Comparison of ENCODE assay signal across 9 mouse cellular contexts in the genomic region with DNA sequence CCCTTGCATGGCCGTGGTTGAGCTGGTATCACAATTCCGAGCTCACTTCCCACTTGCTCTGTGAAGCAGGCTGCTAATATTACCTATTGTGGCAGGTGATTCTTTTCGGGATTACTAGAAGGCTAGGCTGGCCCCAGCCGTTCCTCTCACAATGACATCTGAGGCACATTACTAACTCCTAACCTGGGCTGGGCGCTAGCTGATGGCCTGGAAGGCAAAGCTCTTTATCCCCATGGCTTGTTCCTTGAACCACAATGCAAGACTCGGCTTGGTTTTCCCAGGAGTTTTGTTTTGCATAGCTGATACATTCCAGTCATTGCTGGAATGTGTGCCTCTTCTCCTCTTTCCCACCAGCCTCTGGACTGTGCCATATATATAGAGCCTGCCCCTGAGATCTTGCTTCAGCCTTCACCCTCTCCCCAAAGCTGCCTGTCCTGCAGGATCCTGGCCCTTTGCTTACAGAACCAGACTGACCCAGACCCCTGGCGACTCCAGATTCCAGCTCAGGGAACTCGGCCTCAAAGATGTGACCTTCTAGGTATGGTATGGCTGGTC. TPM values are rescaled to one million over a fixed set of nuclear protein-coding genes. Genes with fewer than 3 reads are reported as not detected.
A peak's percentile ranks its signal among the peaks of the same experiment; 100 is the strongest.
DNase-seq lines count a peak whose midpoint lies in the region; ATAC-seq lines count a peak whose summit lies in the region.
"Had no signal": no experiment of that assay in that cellular context is flagged by ENCODE, and none has a peak within 500 bp of the region (broad histone marks: within the 10 kb centered on the region; RNA-seq: fewer than 3 reads in every experiment).

A gene (plus strand): TSS at position 404 of the 555 bp plus-strand sequence.

- H3K9me3 ChIP-seq in heart, embryonic 10.5 days, result no peaks in the 10 kb centered on the region
- H3K9me3 ChIP-seq in forebrain, embryonic 12.5 days, result no peaks in the 10 kb centered on the region
- H3K9me3 ChIP-seq: G1E had no signal

- WGBS in heart, embryonic 10.5 days, result 64% methylated on average over 8 of the region's 8 CpGs
- WGBS in forebrain, embryonic 12.5 days, result 71% methylated on average over 8 of the region's 8 CpGs

- H3K27me3 ChIP-seq in heart, embryonic 10.5 days (ENCODE audit: insufficient read depth, poor library complexity, severe bottlenecking), result peaks cover 8% of the 10 kb centered on the region; the same call in 1 of the 2 replicates
- H3K27me3 ChIP-seq in forebrain, embryonic 12.5 days, result peaks cover 4% of the 10 kb centered on the region; the same call in 1 of the 2 replicates

- ATAC-seq in forebrain, embryonic 12.5 days (ENCODE audit: low FRiP score), result no peak

- no peak within 1 kb of the TSS for H3K4me3 ChIP-seq in heart, embryonic 10.5 days
- no peak within 1 kb of the TSS for H3K4me3 ChIP-seq in forebrain, embryonic 12.5 days (replicated peaks)

- peak; percentile 27 for DNase-seq in kidney, postnatal 14 days
- DNase-seq in kidney, postnatal 10 days, result no peak
- no peak for DNase-seq in adrenal gland, adult 8-10 months
- no peak for DNase-seq in heart, embryonic 10.5 days (ENCODE audit: low spot score)
- DNase-seq in left cerebral cortex, postnatal 25 days (ENCODE audit: low spot score in 2 of 2), result no peak
- no peak for DNase-seq in cerebellum, postnatal 4 days (ENCODE audit: low spot score in 2 of 2)
- no peak for DNase-seq in adipocyte (ENCODE audit: low spot score)

- H3K36me3 ChIP-seq in heart, embryonic 10.5 days, result no peaks in the 10 kb centered on the region
- no peaks in the 10 kb centered on the region for H3K36me3 ChIP-seq in forebrain, embryonic 12.5 days (replicated peaks)
- H3K36me3 ChIP-seq: G1E had no signal

- H3K4me2 ChIP-seq in forebrain, embryonic 12.5 days, result no peak within 1 kb of the TSS

- H3K4me1 ChIP-seq in heart, embryonic 10.5 days, result peaks cover 25% of the 10 kb centered on the region
- H3K4me1 ChIP-seq in forebrain, embryonic 12.5 days, result peaks cover under 1% of the 10 kb centered on the region; the same call in 1 of the 2 replicates

- intact Hi-C loops in left cerebral cortex, postnatal 25 days (cut with DNase I), result no loop called here

- peak within 1 kb of the TSS; percentile 72 for H3K27ac ChIP-seq in heart, embryonic 10.5 days
- H3K27ac ChIP-seq in forebrain, embryonic 12.5 days, result no peak within 1 kb of the TSS

- no peak within 1 kb of the TSS for H3K9ac ChIP-seq in forebrain, embryonic 12.5 days

RNA-seq across cellular contexts. Expression of the gene that starts here (rescaled TPM):
- total RNA-seq in adrenal gland, adult 8-10 months (2022), result 10 to 100 TPM; 44.0 to 95.8 (median 70.5) TPM
- 14.6 and 20.5 TPM in 2 replicates for polyA plus RNA-seq in heart, embryonic 10.5 days (2016; fragmentation: Nextera tagmentation; extraction: Ambion mirVana)
- total RNA-seq in left cerebral cortex, postnatal 25 days (2021), result 10 to 100 TPM; 43.4 to 48.2 TPM
- 5.9 and 8.0 TPM in 2 replicates for polyA plus RNA-seq in forebrain, embryonic 12.5 days (2016; fragmentation: Nextera tagmentation; extraction: Ambion mirVana)
- polyA plus RNA-seq: G1E had no signal
